Mouse (Mus musculus): ENCODE measurements around the gene Txn2.

Gene Txn2

GRCm38 (mm10) chr15:77934326-77934725 lies 5.5 kb upstream of the Txn2 start:
- no peak for DNase-seq (ENCODE audit: low spot score)

- peak; percentile 99 for DNase-seq (ENCODE audit: low spot score)
Measured at GRCm38 (mm10) chr15:77933770-77934169, 5.0 kb upstream of the Txn2 start.

- no peak for DNase-seq (ENCODE audit: low spot score)
Measured at GRCm38 (mm10) chr15:77933222-77933621, 4.4 kb upstream of the Txn2 start.

- DNase-seq (ENCODE audit: low spot score) = no peak
Measured at GRCm38 (mm10) chr15:77931689-77932016, 2.8 kb upstream of the Txn2 start.

- no peak for DNase-seq (ENCODE audit: low spot score)
Measured at GRCm38 (mm10) chr15:77930986-77931688, 2.3 kb upstream of the Txn2 start.

GRCm38 (mm10) chr15:77929804-77930203 lies 998 bp upstream of the Txn2 start:
- DNase-seq (ENCODE audit: low spot score) = no peak

GRCm38 (mm10) chr15:77928091-77928490 lies 715 bp downstream of the Txn2 start:
- no peak for DNase-seq (ENCODE audit: low spot score)

GRCm38 (mm10) chr15:77926921-77927320 lies 1.9 kb downstream of the Txn2 start:
- DNase-seq (ENCODE audit: low spot score) = no peak

- DNase-seq (ENCODE audit: low spot score) = no peak
Measured at GRCm38 (mm10) chr15:77925195-77925594, 3.6 kb downstream of the Txn2 start.

GRCm38 (mm10) chr15:77923267-77924035 lies 5.4 kb downstream of the Txn2 start:
- no peak for DNase-seq (ENCODE audit: low spot score)

GRCm38 (mm10) chr15:77922710-77923109 lies 6.1 kb downstream of the Txn2 start:
- DNase-seq (ENCODE audit: low spot score) = no peak

- no peak for DNase-seq (ENCODE audit: low spot score)
Measured at GRCm38 (mm10) chr15:77921636-77922035, 7.2 kb downstream of the Txn2 start.

GRCm38 (mm10) chr15:77920511-77921462 lies 8.0 kb downstream of the Txn2 start:
- peak; percentile 41 for DNase-seq (ENCODE audit: low spot score)

GRCm38 (mm10) chr15:77919441-77919840 lies 9.4 kb downstream of the Txn2 start:
- no peak for DNase-seq (ENCODE audit: low spot score)

GRCm38 (mm10) chr15:77916851-77917544 lies 11.8 kb downstream of the Txn2 start:
- DNase-seq (ENCODE audit: low spot score) = peak; percentile 93

GRCm38 (mm10) chr15:77915287-77915686 lies 13.5 kb downstream of the Txn2 start:
- DNase-seq (ENCODE audit: low spot score) = no peak

- no peak for DNase-seq (ENCODE audit: low spot score)
Measured at GRCm38 (mm10) chr15:77914507-77914906, 14.3 kb downstream of the Txn2 start.

- no peak for DNase-seq (ENCODE audit: low spot score)
Measured at GRCm38 (mm10) chr15:77913054-77913453, 15.8 kb downstream of the Txn2 start.

- no peak for DNase-seq (ENCODE audit: low spot score)
Measured at GRCm38 (mm10) chr15:77912585-77912984, 16.2 kb downstream of the Txn2 start.

GRCm38 (mm10) chr15:77912048-77912447 lies 16.8 kb downstream of the Txn2 start:
- no peak for DNase-seq (ENCODE audit: low spot score)

GRCm38 (mm10) chr15:77911065-77911464 lies 17.7 kb downstream of the Txn2 start:
- DNase-seq (ENCODE audit: low spot score) = peak; percentile 61
